Mouse (Mus musculus) layer of hippocampus, postnatal 36 days (tissue): Measurements from ENCODE around the gene Atp8b4. TPM values are rescaled to one million over a fixed set of nuclear protein-coding genes. Genes with fewer than 3 reads are reported as not detected.
"Not testable (repeated sequence)": the region's sequence is repeated elsewhere in the genome, so short reads cannot be mapped to it uniquely, and the experiment has no call there.

ENCODE experiments used
- DNase-seq, 2 experiments: peaks; one replicate each; pipeline ENCODE4 v3.0.0; 2022
- total RNA-seq, 2 experiments: library from RNA; stranded (reverse); gene quantifications; 2 replicates each; pipeline ENCODE4 v1.2.3; 2021

Gene Atp8b4
- not detected for total RNA-seq

- no peak for DNase-seq
Measured at GRCm38 (mm10) chr2:126500521-126500920, at the start of gene Atp8b4. Atp8b4 (minus strand) TSS chr2:126500674.

- DNase-seq = no peak
Measured at GRCm38 (mm10) chr2:126549681-126550080, 49.2 kb upstream of the Atp8b4 start.

GRCm38 (mm10) chr2:126546392-126546791 lies 45.9 kb upstream of the Atp8b4 start:
- no peak for DNase-seq

- DNase-seq = no peak
Measured at GRCm38 (mm10) chr2:126545297-126545696, 44.8 kb upstream of the Atp8b4 start.

- no peak for DNase-seq
Measured at GRCm38 (mm10) chr2:126542211-126542610, 41.7 kb upstream of the Atp8b4 start.

GRCm38 (mm10) chr2:126540390-126540925 lies 40.0 kb upstream of the Atp8b4 start:
- no peak for DNase-seq

- DNase-seq = no peak
Measured at GRCm38 (mm10) chr2:126537654-126538053, 37.2 kb upstream of the Atp8b4 start.

- DNase-seq = no peak
Measured at GRCm38 (mm10) chr2:126530581-126530980, 30.1 kb upstream of the Atp8b4 start.

GRCm38 (mm10) chr2:126527461-126527860 lies 27.0 kb upstream of the Atp8b4 start:
- no peak for DNase-seq

- DNase-seq = no peak
Measured at GRCm38 (mm10) chr2:126524271-126524670, 23.8 kb upstream of the Atp8b4 start.

GRCm38 (mm10) chr2:126523101-126523745 lies 22.7 kb upstream of the Atp8b4 start:
- not testable (repeated sequence) for DNase-seq

- no peak for DNase-seq
Measured at GRCm38 (mm10) chr2:126522056-126522455, 21.6 kb upstream of the Atp8b4 start.

GRCm38 (mm10) chr2:126521471-126521870 lies 21.0 kb upstream of the Atp8b4 start:
- DNase-seq = no peak

GRCm38 (mm10) chr2:126520828-126521227 lies 20.4 kb upstream of the Atp8b4 start:
- DNase-seq = no peak

- DNase-seq = no peak
Measured at GRCm38 (mm10) chr2:126519872-126520581, 19.6 kb upstream of the Atp8b4 start.

- DNase-seq = no peak
Measured at GRCm38 (mm10) chr2:126515069-126515826, 14.8 kb upstream of the Atp8b4 start.

- DNase-seq = no peak
Measured at GRCm38 (mm10) chr2:126508228-126508627, 7.8 kb upstream of the Atp8b4 start.

- no peak for DNase-seq
Measured at GRCm38 (mm10) chr2:126507477-126507876, 7.0 kb upstream of the Atp8b4 start.

GRCm38 (mm10) chr2:126505156-126505555 lies 4.7 kb upstream of the Atp8b4 start:
- DNase-seq = no peak

GRCm38 (mm10) chr2:126499730-126500129 lies 744 bp downstream of the Atp8b4 start:
- DNase-seq = no peak

- no peak for DNase-seq
Measured at GRCm38 (mm10) chr2:126498761-126499452, 1.6 kb downstream of the Atp8b4 start.

- DNase-seq = no peak
Measured at GRCm38 (mm10) chr2:126496838-126497237, 3.6 kb downstream of the Atp8b4 start.
